Mouse (Mus musculus): ENCODE measurements around the gene Hils1. TPM values are rescaled to one million over a fixed set of nuclear protein-coding genes. Genes with fewer than 3 reads are reported as not detected.
"Not testable (repeated sequence)": the region's sequence is repeated elsewhere in the genome, so short reads cannot be mapped to it uniquely, and the experiment has no call there.

Gene Hils1
- total and polyA plus RNA-seq, 3 experiments: not detected

GRCm38 (mm10) chr11:95010141-95010739 is 42.8 kb downstream of the Hils1 start (continued):
- peak in 1 of 2 experiments; percentile 22; a peak in 1 of 4 replicates for TF ChIP-seq POLR2A (IDR thresholded peaks at IDR 0.05; ENCODE audit: control insufficient read depth in 1 of 2, insufficient read depth in 1 of 2, low read depth in 1 of 2, low read length in 2 of 2, poor library complexity in 1 of 2)
- TF ChIP-seq TCF12 (IDR thresholded peaks at IDR 0.05; ENCODE audit: low read depth, low read length): no peak
- TF ChIP-seq JUND (IDR thresholded peaks at IDR 0.05; ENCODE audit: low read depth, low read length): peak; percentile 62; the same call in 1 of the 2 replicates
- TF ChIP-seq HCFC1 (IDR thresholded peaks at IDR 0.05; ENCODE audit: low read depth, low read length): peak; percentile 19; the same call in 1 of the 2 replicates
- TF ChIP-seq USF2 (IDR thresholded peaks at IDR 0.05; ENCODE audit: borderline replicate concordance in 1 of 2, insufficient read depth in 1 of 2, low read depth in 1 of 2, low read length in 2 of 2): no peak
- TF ChIP-seq TAL1 (IDR thresholded peaks at IDR 0.05; ENCODE audit: low read length): no peak

- not testable (repeated sequence) for H3K9me3 ChIP-seq (replicated peaks; ENCODE audit: insufficient read depth, low read length); H3K27me3 ChIP-seq (ENCODE audit: control insufficient read depth in 1 of 2, insufficient read depth in 2 of 2, low read length in 2 of 2)
- 0 out of 2 replicates have a peak, but pooled peaks have one; percentile 20 for TF ChIP-seq BHLHE40 (IDR thresholded peaks at IDR 0.05; ENCODE audit: borderline replicate concordance, low read depth, low read length)
- TF ChIP-seq TBP (IDR thresholded peaks at IDR 0.05; ENCODE audit: low read depth, low read length): peak; percentile 52
- 0 out of 2 replicates have a peak, but pooled peaks have one; percentile 24 for TF ChIP-seq HCFC1 (IDR thresholded peaks at IDR 0.05; ENCODE audit: low read depth, low read length)
- TF ChIP-seq MYB (IDR thresholded peaks at IDR 0.05; ENCODE audit: low read depth, low read length): 0 out of 2 replicates have a peak, but pooled peaks have one; percentile 30
- peak in 1 of 2 experiments; percentile 17; a peak in 1 of 4 replicates for TF ChIP-seq EP300 (IDR thresholded peaks at IDR 0.05; ENCODE audit: low read depth in 1 of 2, low read length in 2 of 2)
- peak; percentile 65; the same call in 1 of the 2 replicates for TF ChIP-seq JUND (IDR thresholded peaks at IDR 0.05; ENCODE audit: low read depth, low read length)
- peak; percentile 59; the same call in 1 of the 2 replicates for TF ChIP-seq MAZ (IDR thresholded peaks at IDR 0.05; ENCODE audit: low read depth, low read length)
- Histone ChIP-seq H3K4me3 (ENCODE audit: control insufficient read depth in 1 of 2, insufficient read depth in 1 of 2, low read depth in 2 of 2, low read length in 2 of 2) (peak overlapping the region; percentile 70 to 80), H3K79me2 (ENCODE audit: control insufficient read depth, insufficient read depth, low read length, poor library complexity) (peaks cover 25% of the 10 kb centered on the region), H3K9ac (ENCODE audit: control insufficient read depth, low read depth, low read length, poor library complexity, severe bottlenecking) (peak overlapping the region; percentile 91), H3K36me3 (ENCODE audit: control insufficient read depth in 1 of 2, insufficient read depth in 2 of 2, low read length in 2 of 2) (peaks cover 0 to 43% of the 10 kb centered on the region in 2 experiments; a peak in 3 of 4 replicates), H3K4me1 (ENCODE audit: control insufficient read depth in 1 of 2, insufficient read depth in 2 of 2, low read length in 2 of 2) (peaks cover 8 to 62% of the 10 kb centered on the region in 2 experiments), H3K27ac (ENCODE audit: control insufficient read depth, low read depth, low read length) (peak overlapping the region; percentile 99)
- DNase-seq (ENCODE audit: low read depth, low spot score): peak; percentile 75
These were observed 43.5 kb downstream of the Hils1 start for GRCm38 (mm10) chr11:95010841-95011403.

GRCm38 (mm10) chr11:95011416-95011815 is 44.0 kb downstream of the Hils1 start:
- no peaks in the 10 kb centered on the region for H3K27me3 ChIP-seq (ENCODE audit: control insufficient read depth in 1 of 2, insufficient read depth in 2 of 2, low read length in 2 of 2)
- peaks cover 25% of the 10 kb centered on the region for H3K79me2 ChIP-seq (ENCODE audit: control insufficient read depth, insufficient read depth, low read length, poor library complexity)
- no peaks in the 10 kb centered on the region for H3K9me3 ChIP-seq (replicated peaks; ENCODE audit: insufficient read depth, low read length)
- peak overlapping the region; percentile 70 to 80 for H3K4me3 ChIP-seq (ENCODE audit: control insufficient read depth in 1 of 2, insufficient read depth in 1 of 2, low read depth in 2 of 2, low read length in 2 of 2)
- H3K36me3 ChIP-seq (ENCODE audit: control insufficient read depth in 1 of 2, insufficient read depth in 2 of 2, low read length in 2 of 2): peaks cover 0 to 38% of the 10 kb centered on the region in 2 experiments; a peak in 3 of 4 replicates
- peak overlapping the region; percentile 91 for H3K9ac ChIP-seq (ENCODE audit: control insufficient read depth, low read depth, low read length, poor library complexity, severe bottlenecking)
- peak; percentile 70 for DNase-seq (ENCODE audit: low read depth, low spot score)
- H3K4me1 ChIP-seq (ENCODE audit: control insufficient read depth in 1 of 2, insufficient read depth in 2 of 2, low read length in 2 of 2): peaks cover 8 to 57% of the 10 kb centered on the region in 2 experiments
- peak overlapping the region; percentile 99 for H3K27ac ChIP-seq (ENCODE audit: control insufficient read depth, low read depth, low read length)
- TF ChIP-seq MAZ (IDR thresholded peaks at IDR 0.05; ENCODE audit: low read depth, low read length) (no peak), TAL1 (IDR thresholded peaks at IDR 0.05; ENCODE audit: low read length) (no peak), POLR2A (IDR thresholded peaks at IDR 0.05; ENCODE audit: control insufficient read depth in 1 of 2, insufficient read depth in 1 of 2, low read depth in 1 of 2, low read length in 2 of 2, poor library complexity in 1 of 2) (peak in 1 of 2 experiments; percentile 53; a peak in 1 of 4 replicates)
